36 mouse cellular contexts compared by ENCODE assay signal in the genomic region with DNA sequence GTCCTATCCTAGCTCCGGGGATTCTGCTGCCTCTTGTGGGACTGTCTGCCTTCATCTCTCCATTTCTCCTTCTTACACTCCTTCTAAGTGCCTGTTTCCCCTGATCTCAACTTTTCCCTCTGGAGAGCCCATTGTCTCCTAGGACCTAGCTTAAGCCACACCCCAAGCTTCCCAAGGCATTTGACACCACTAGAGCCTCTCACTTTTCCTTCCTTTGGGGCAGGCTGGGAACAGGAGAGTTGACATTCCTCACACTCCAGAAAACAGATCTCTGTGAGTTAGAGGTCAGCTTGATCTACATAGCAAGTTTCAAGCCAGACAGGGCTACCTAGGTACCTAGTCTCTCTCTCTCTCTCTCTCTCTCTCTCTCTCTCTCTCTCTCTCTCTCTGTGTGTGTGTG. TPM values are rescaled to one million over a fixed set of nuclear protein-coding genes. Genes with fewer than 3 reads are reported as not detected.
DNase-seq lines count a peak whose midpoint lies in the region; ATAC-seq lines count a peak whose summit lies in the region.
"Had no signal": no experiment of that assay in that cellular context is flagged by ENCODE, and none has a peak within 500 bp of the region (broad histone marks: within the 10 kb centered on the region; RNA-seq: fewer than 3 reads in every experiment).

No protein-coding gene starts in this region.

- H3K4me3 ChIP-seq in kidney, embryonic 16.5 days (ENCODE audit: low read length) = no peak overlapping the region
- H3K4me3 ChIP-seq: embryonic facial prominence, embryonic 13.5 days; erythroblast, embryonic 14.5 days; heart, embryonic 13.5 days; hindbrain, embryonic 15.5 days; kidney, embryonic 15.5 days; limb, embryonic 13.5 days; midbrain, embryonic 10.5 days; midbrain, embryonic 15.5 days had no signal

- peaks cover 16% of the 10 kb centered on the region; the same call in 1 of the 2 replicates for H3K27me3 ChIP-seq in kidney, embryonic 16.5 days (ENCODE audit: insufficient read depth, low read length)
- H3K27me3 ChIP-seq: midbrain, embryonic 15.5 days had no signal

- no peak overlapping the region for H3K9ac ChIP-seq in kidney, embryonic 16.5 days (replicated peaks; ENCODE audit: low read length)
- H3K9ac ChIP-seq: embryonic facial prominence, embryonic 13.5 days; heart, embryonic 13.5 days; hindbrain, embryonic 15.5 days; kidney, embryonic 15.5 days; limb, embryonic 13.5 days; midbrain, embryonic 15.5 days had no signal

- WGBS in kidney, embryonic 16.5 days = 0% methylated on average over 1 of the region's 1 CpGs

- H3K36me3 ChIP-seq in kidney, embryonic 16.5 days (ENCODE audit: insufficient read depth, low read length) = no peaks in the 10 kb centered on the region
- H3K36me3 ChIP-seq: embryonic facial prominence, embryonic 13.5 days; heart, embryonic 13.5 days; hindbrain, embryonic 15.5 days; kidney, embryonic 15.5 days; limb, embryonic 13.5 days; midbrain, embryonic 10.5 days; midbrain, embryonic 15.5 days had no signal

- no peak for DNase-seq in kidney, postnatal 14 days
- DNase-seq in ES-CJ7 (ENCODE audit: low read depth, low spot score) = peak; percentile 87
- peak; percentile 87 for DNase-seq in ZHBTc4 (ENCODE audit: low read depth, low spot score)
- DNase-seq in embryo, embryonic 9.5 days (ENCODE audit: extremely low spot score) = peak; percentile 41
- DNase-seq in layer of hippocampus, adult 11-12 months (ENCODE audit: low spot score) = no peak
- no peak for DNase-seq in layer of hippocampus, postnatal 10 days (ENCODE audit: low spot score in 2 of 2)
- DNase-seq in spleen, postnatal 10 days (ENCODE audit: low spot score in 2 of 2) = no peak
- DNase-seq: adrenal gland, postnatal 25 days; cerebellum, adult 2 months; heart, postnatal 10 days; kidney, adult 18-20 months; lung, postnatal 10 days; right cerebral cortex, postnatal 4 days; thymus, postnatal 4 days had no signal

- 0 out of 2 replicates have a peak, but pooled peaks cover 7% of the 10 kb centered on the region for H3K4me1 ChIP-seq in kidney, embryonic 16.5 days (ENCODE audit: insufficient read depth, low read length)

- peak; percentile 20; the same call in 1 of the 2 replicates for ATAC-seq in kidney, embryonic 16.5 days (ENCODE audit: low FRiP score, low TSS enrichment)
- ATAC-seq: forebrain, embryonic 16.5 days; midbrain, embryonic 15.5 days had no signal

- no peak overlapping the region for H3K27ac ChIP-seq in kidney, embryonic 16.5 days (ENCODE audit: low read length)
- H3K27ac ChIP-seq: embryonic facial prominence, embryonic 13.5 days; heart, embryonic 13.5 days; kidney, embryonic 15.5 days; limb, embryonic 13.5 days had no signal

- no peak overlapping the region for H3K4me2 ChIP-seq in kidney, embryonic 16.5 days (replicated peaks; ENCODE audit: low read depth, low read length)
- H3K4me2 ChIP-seq: embryonic facial prominence, embryonic 13.5 days; heart, embryonic 13.5 days; hindbrain, embryonic 15.5 days; kidney, embryonic 15.5 days; limb, embryonic 13.5 days; liver, embryonic 11.5 days; midbrain, embryonic 15.5 days had no signal

- no peaks in the 10 kb centered on the region for H3K9me3 ChIP-seq in kidney, embryonic 16.5 days (ENCODE audit: low read length)
- H3K9me3 ChIP-seq: embryonic facial prominence, embryonic 13.5 days; heart, embryonic 13.5 days; hindbrain, embryonic 15.5 days; kidney, embryonic 15.5 days; limb, embryonic 13.5 days; midbrain, embryonic 10.5 days; midbrain, embryonic 15.5 days had no signal

RNA-seq across cellular contexts. Expression of gene 3100002H09Rik, which starts 3.6 kb away (rescaled TPM):
- 0.19 TPM in 1 of 2 replicates, not detected in the other for polyA plus RNA-seq in kidney, embryonic 16.5 days (2015; fragmentation: Nextera tagmentation; extraction: Ambion mirVana)
- total RNA-seq in layer of hippocampus, postnatal 10 days (2021) = 1 to 10 TPM in 1 of 2 experiments, under 1 TPM in 1; 0.94 to 1.7 TPM
- total RNA-seq: adrenal gland, adult 18-20 months; adrenal gland, postnatal 25 days; gastrocnemius, adult 8-10 months; heart, adult 8-10 months; heart, postnatal 10 days; hematopoietic stem cell, adult 5-6 weeks; neutrophil, adult 5-6 weeks had no signal
- polyA plus RNA-seq: cerebellum, adult 2 months; embryonic facial prominence, embryonic 13.5 days; erythroblast, embryonic 14.5 days; gonadal fat pad, adult 2 months; intestine, embryonic 14.5 days; kidney, embryonic 15.5 days; liver, embryonic 11.5 days; liver, embryonic 16.5 days; spleen, adult 2 months; testis, adult 2 months; thymus, postnatal 0 days had no signal

RNA-seq across cellular contexts. Expression of gene Pou3f1, which starts 42.4 kb away (rescaled TPM):
- polyA plus RNA-seq in kidney, embryonic 16.5 days (2015; fragmentation: Nextera tagmentation; extraction: Ambion mirVana) = 0.37 and 0.40 TPM in 2 replicates
- 10 to 100 TPM; 48.6 to 55.5 TPM for total RNA-seq in layer of hippocampus, postnatal 10 days (2021)
- total RNA-seq: adrenal gland, adult 18-20 months; adrenal gland, postnatal 25 days; hematopoietic stem cell, adult 5-6 weeks; neutrophil, adult 5-6 weeks had no signal
- polyA plus RNA-seq: liver, embryonic 16.5 days had no signal

Comparison
In these comparisons a context has a peak if more than half of its experiments do, and no peak if none do; other contexts are left out.
1. DNase-seq: peak in ES-CJ7 (single experiment), ZHBTc4 (single experiment) and embryo, embryonic 9.5 days (single experiment); none in kidney, postnatal 14 days (single experiment), layer of hippocampus, adult 11-12 months (single experiment), layer of hippocampus, postnatal 10 days (0 of 2) and spleen, postnatal 10 days (0 of 2).